Mouse (Mus musculus) liver, embryonic 11.5 days (tissue): ENCODE data around the gene Apoh. TPM values are rescaled to one million over a fixed set of nuclear protein-coding genes. Genes with fewer than 3 reads are reported as not detected.

Source experiments
- ATAC-seq: fragments of 200-750 bp; cut with Nextera tagmentation; replicated peaks from 2 replicates; pipeline ENCODE4 v1.8.0; 2017; ENCODE audit warnings: moderate number of reproducible peaks, mild to moderate bottlenecking, moderate TSS enrichment, moderate library complexity; ENCODE audit not compliant: low FRiP score
- DNase-seq: peaks from one replicate; pipeline ENCODE4 v3.0.0-alpha.2; 2017; ENCODE audit warnings: low spot score
- H3K27ac ChIP-seq: fragments of 300-500 bp; sonication (generic); 2 replicates; pipeline ENCODE4 v1.5.1; 2014; ENCODE audit warnings: mild to moderate bottlenecking, low read depth, low read length, control low read depth
- H3K27me3 ChIP-seq: fragments of 300-500 bp; sonication (generic); replicated peaks from 2 replicates; pipeline ENCODE4 v1.6.1; 2014; ENCODE audit warnings: low read length, mixed read lengths; ENCODE audit not compliant: control insufficient read depth, insufficient read depth
- H3K36me3 ChIP-seq: fragments of 300-500 bp; sonication (generic); 2 replicates; pipeline ENCODE4 v1.6.1; 2014; ENCODE audit warnings: mild to moderate bottlenecking, low read length, moderate library complexity, mixed read lengths; ENCODE audit not compliant: control insufficient read depth, insufficient read depth
- H3K4me1 ChIP-seq: fragments of 300-500 bp; sonication (generic); replicated peaks from 2 replicates; pipeline ENCODE4 v1.6.1; 2014; ENCODE audit warnings: low read length, mixed read lengths; ENCODE audit not compliant: control insufficient read depth, insufficient read depth
- H3K4me2 ChIP-seq: fragments of 300-500 bp; sonication (generic); 2 replicates; pipeline ENCODE4 v1.6.1; 2014; ENCODE audit warnings: mild to moderate bottlenecking, control low read depth, moderate library complexity
- H3K4me3 ChIP-seq: fragments of 300-500 bp; sonication (generic); 2 replicates; pipeline ENCODE4 v1.5.1; 2014; ENCODE audit warnings: low read depth, low read length, control low read depth
- H3K9ac ChIP-seq: fragments of 300-500 bp; sonication (generic); 2 replicates; pipeline ENCODE4 v1.6.1; 2014; ENCODE audit warnings: low read depth, low read length, control low read depth
- H3K9me3 ChIP-seq: fragments of 300-500 bp; sonication (generic); 2 replicates; pipeline ENCODE4 v1.6.1; 2016; ENCODE audit warnings: low read length, inconsistent platforms, mixed read lengths; ENCODE audit not compliant: control insufficient read depth
- WGBS: fragments of 180-500 bp; shearing (Covaris S2); extraction: QIAGEN DNeasy Blood & Tissue Kit; methylation state at CpG from one replicate; pipeline ENCODE4 v1.1.7; 2014; 5-methylcytosine and 5-hydroxymethylcytosine counted together
- polyA plus RNA-seq: library from polyadenylated mRNA; unstranded; fragments of >200 nt; fragmentation: Nextera tagmentation; extraction: Ambion mirVana; gene quantifications from 2 replicates; pipeline ENCODE4 v1.2.1, GENCODE M21; 2014

Apoh gene
- polyA plus RNA-seq, 1 experiment from 2014 or later: 8.7 TPM

- no peak overlapping the region for H3K27ac ChIP-seq
- H3K9ac ChIP-seq: no peak overlapping the region
- no peaks in the 10 kb centered on the region for H3K36me3 ChIP-seq
- H3K4me2 ChIP-seq: no peak overlapping the region
- ATAC-seq (no peak), DNase-seq (no peak)
- no peak overlapping the region for H3K4me3 ChIP-seq
- WGBS: 51% methylated on average over 5 of the region's 5 CpGs
- no peaks in the 10 kb centered on the region; the same call in 1 of the 2 replicates for H3K4me1 ChIP-seq
- no peaks in the 10 kb centered on the region for H3K9me3 ChIP-seq
- H3K27me3 ChIP-seq: no peaks in the 10 kb centered on the region
These were observed 6.7 kb upstream of the Apoh start for GRCm38 (mm10) chr11:108336445-108336844.

- H3K4me2 ChIP-seq: no peak overlapping the region
- H3K9me3 ChIP-seq: no peaks in the 10 kb centered on the region
- no peak for ATAC-seq
These were observed 2.9 kb upstream of the Apoh start for GRCm38 (mm10) chr11:108340293-108340692.

GRCm38 (mm10) chr11:108341783-108342182, 1.4 kb upstream of the Apoh start:
- Histone ChIP-seq H3K9me3 (no peaks in the 10 kb centered on the region), H3K4me3 (peak overlapping the region; percentile 67), H3K9ac (no peak overlapping the region), H3K27ac (no peak overlapping the region), H3K27me3 (peaks cover 7% of the 10 kb centered on the region; the same call in 1 of the 2 replicates), H3K36me3 (no peaks in the 10 kb centered on the region), H3K4me2 (peak overlapping the region; percentile 100), H3K4me1 (peaks cover 12% of the 10 kb centered on the region; the same call in 1 of the 2 replicates)
- DNase-seq: no peak
- ATAC-seq: no peak
- WGBS: 27% methylated on average over 8 of the region's 8 CpGs

More at GRCm38 (mm10) chr11:108340293-108340692, 2.9 kb upstream of the Apoh start:
- peaks cover 12% of the 10 kb centered on the region; the same call in 1 of the 2 replicates for H3K4me1 ChIP-seq
- H3K4me3 ChIP-seq: no peak overlapping the region
- no peaks in the 10 kb centered on the region for H3K36me3 ChIP-seq
- no peak overlapping the region for H3K27ac ChIP-seq
- WGBS: 64% methylated on average over 4 of the region's 4 CpGs
- H3K9ac ChIP-seq: no peak overlapping the region
- no peak for DNase-seq
- peaks cover 3% of the 10 kb centered on the region; the same call in 1 of the 2 replicates for H3K27me3 ChIP-seq

DNA sequence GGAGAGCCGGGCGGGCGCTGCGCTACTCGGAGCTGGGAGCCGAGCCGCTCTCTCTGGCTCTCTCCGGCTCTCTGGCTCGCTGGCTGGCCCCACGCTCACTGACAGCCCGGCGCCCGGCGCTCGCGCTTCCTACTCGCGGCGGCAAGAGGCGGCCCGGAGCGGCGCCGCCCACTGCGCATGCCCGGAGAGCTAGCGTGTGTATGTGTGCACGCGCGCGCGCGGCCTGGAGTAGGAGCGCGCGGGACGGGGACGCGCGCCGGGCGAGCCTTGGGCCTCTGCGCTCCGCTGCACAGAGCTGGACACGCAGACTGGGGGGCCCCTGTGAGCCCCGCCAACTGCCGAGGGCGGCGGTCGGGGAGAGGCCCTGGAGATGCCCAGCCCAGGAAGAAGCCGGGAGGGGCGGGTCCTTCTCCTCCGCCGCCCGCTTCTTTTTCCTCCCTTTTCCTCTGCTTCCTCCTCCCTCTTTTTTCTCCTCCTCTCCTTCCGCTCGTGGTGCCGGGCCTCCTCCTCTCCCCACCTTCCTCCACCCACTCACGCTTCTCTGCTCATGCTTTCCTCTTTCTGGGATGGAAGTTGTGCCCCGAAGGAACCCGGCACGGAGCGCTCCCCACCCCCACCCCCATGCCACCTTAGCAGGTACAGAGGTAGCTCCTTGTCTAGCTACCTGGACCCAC, 772 bp downstream of the Apoh start, which contains the start of gene Prkca:
Gene Prkca (minus strand): TSS at position 140 of the 674 bp plus-strand sequence.
- peak; percentile 93 for DNase-seq
- Histone ChIP-seq H3K4me3 (peak within 1 kb of the TSS; percentile 67), H3K27me3 (peaks cover 7% of the 10 kb centered on the region; the same call in 1 of the 2 replicates), H3K9me3 (no peaks in the 10 kb centered on the region), H3K36me3 (no peaks in the 10 kb centered on the region), H3K4me2 (peak within 1 kb of the TSS; percentile 100), H3K9ac (peak within 1 kb of the TSS; percentile 76), H3K27ac (peak within 1 kb of the TSS; percentile 61), H3K4me1 (peaks cover 12% of the 10 kb centered on the region; the same call in 1 of the 2 replicates)
- ATAC-seq: peak; percentile 94
- WGBS: under 1% methylated on average over 60 of the region's 63 CpGs

GRCm38 (mm10) chr11:108344759-108345158, 1.6 kb downstream of the Apoh start:
- ATAC-seq: no peak
- H3K9ac ChIP-seq: no peak overlapping the region
- no peak overlapping the region; the same call in 1 of the 2 replicates for H3K4me3 ChIP-seq
- peaks cover 7% of the 10 kb centered on the region; the same call in 1 of the 2 replicates for H3K27me3 ChIP-seq
- H3K4me2 ChIP-seq: peak overlapping the region; percentile 100
- H3K27ac ChIP-seq: no peak overlapping the region
- no peak for DNase-seq
- H3K4me1 ChIP-seq: peaks cover 12% of the 10 kb centered on the region; the same call in 1 of the 2 replicates
- H3K36me3 ChIP-seq: no peaks in the 10 kb centered on the region
- no peaks in the 10 kb centered on the region for H3K9me3 ChIP-seq
- WGBS: 72% methylated on average over 8 of the region's 8 CpGs

DNA sequence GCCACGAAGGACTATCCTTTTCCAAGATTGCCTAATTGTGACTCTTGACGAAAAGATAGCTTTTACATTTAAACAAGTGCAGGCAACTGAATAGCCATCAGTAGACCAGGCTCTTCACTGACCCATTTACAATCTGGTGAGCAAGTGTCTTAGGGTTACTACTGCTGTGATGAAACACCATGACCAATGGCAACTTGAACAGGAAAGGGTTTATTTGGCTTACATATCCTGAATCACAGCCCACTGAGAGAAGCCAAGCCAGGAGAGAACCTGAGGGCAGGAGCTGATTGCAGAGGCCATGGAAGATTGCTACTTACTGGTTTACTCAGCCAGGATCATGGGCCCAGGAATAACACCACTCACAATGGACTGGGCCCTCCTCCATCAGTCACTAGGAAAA, 2.2 kb downstream of the Apoh start:
- H3K4me1 ChIP-seq: peaks cover 12% of the 10 kb centered on the region; the same call in 1 of the 2 replicates
- H3K27ac ChIP-seq: no peak overlapping the region
- no peaks in the 10 kb centered on the region for H3K9me3 ChIP-seq
- H3K27me3 ChIP-seq: peaks cover 7% of the 10 kb centered on the region; the same call in 1 of the 2 replicates
- no peak for ATAC-seq
- H3K4me3 ChIP-seq: no peak overlapping the region
- no peaks in the 10 kb centered on the region for H3K36me3 ChIP-seq
- H3K9ac ChIP-seq: no peak overlapping the region
- no peak overlapping the region for H3K4me2 ChIP-seq
- WGBS: 82% methylated on average over 2 of the region's 2 CpGs
- no peak for DNase-seq

DNA sequence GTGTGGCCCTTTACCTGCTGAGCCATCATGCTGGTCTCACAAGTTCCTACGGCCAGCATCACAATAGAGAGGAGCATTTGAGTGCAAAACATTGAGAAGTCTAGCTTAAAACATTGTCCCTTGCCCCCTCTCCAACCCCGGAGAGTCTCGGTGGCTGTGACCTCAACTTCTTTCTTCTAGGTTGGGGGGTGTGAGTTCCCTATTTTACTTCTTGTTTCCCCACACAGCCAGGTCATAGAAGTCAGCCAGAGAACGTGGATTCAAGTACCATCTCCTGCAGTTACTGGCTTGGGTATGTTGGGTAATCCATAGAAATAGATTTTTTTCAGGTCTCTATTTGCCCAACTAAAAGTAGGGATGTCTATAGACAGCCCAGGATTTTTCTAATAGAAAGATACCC, 7.6 kb downstream of the Apoh start:
- no peak overlapping the region for H3K4me3 ChIP-seq
- DNase-seq (no peak), ATAC-seq (no peak)
- H3K36me3 ChIP-seq: no peaks in the 10 kb centered on the region
- H3K27ac ChIP-seq: no peak overlapping the region
- H3K4me2 ChIP-seq: no peak overlapping the region
- no peaks in the 10 kb centered on the region for H3K9me3 ChIP-seq
- 46% methylated on average over 4 of the region's 4 CpGs for WGBS
- no peaks in the 10 kb centered on the region for H3K27me3 ChIP-seq
- H3K9ac ChIP-seq: no peak overlapping the region
- H3K4me1 ChIP-seq: no peaks in the 10 kb centered on the region

GRCm38 (mm10) chr11:108352842-108353388, 9.8 kb downstream of the Apoh start:
- Histone ChIP-seq H3K4me1 (no peaks in the 10 kb centered on the region), H3K4me3 (no peak overlapping the region), H3K4me2 (no peak overlapping the region), H3K27ac (no peak overlapping the region), H3K27me3 (no peaks in the 10 kb centered on the region; the same call in 1 of the 2 replicates), H3K36me3 (no peaks in the 10 kb centered on the region), H3K9me3 (no peaks in the 10 kb centered on the region), H3K9ac (no peak overlapping the region)
- ATAC-seq (no peak), DNase-seq (no peak)
- 83% methylated on average over 10 of the region's 10 CpGs for WGBS
